Mouse (Mus musculus): ENCODE data around the gene Hecw2. TPM values are rescaled to one million over a fixed set of nuclear protein-coding genes. Genes with fewer than 3 reads are reported as not detected.

Hecw2 gene
- polyA plus RNA-seq, 1 experiment from 2014 or later, result 0.99 TPM

GRCm38 (mm10) chr1:53811919-53812318 lies 383.0 kb downstream of the Hecw2 start:
- no peak overlapping the region for H3K9ac ChIP-seq
- no peaks in the 10 kb centered on the region for H3K9me3 ChIP-seq (replicated peaks)
- H3K4me2 ChIP-seq, result no peak overlapping the region
- no peak for ATAC-seq
- no peaks in the 10 kb centered on the region for H3K4me1 ChIP-seq
- no peaks in the 10 kb centered on the region for H3K27me3 ChIP-seq (replicated peaks)
- 76% methylated on average over 4 of the region's 4 CpGs for WGBS (ENCODE audit: insufficient replicate concordance)
- H3K27ac ChIP-seq, result no peak overlapping the region
- H3K4me3 ChIP-seq, result no peak overlapping the region
- H3K36me3 ChIP-seq, result no peaks in the 10 kb centered on the region

GRCm38 (mm10) chr1:53808229-53808628 lies 386.7 kb downstream of the Hecw2 start:
- Histone ChIP-seq H3K4me2 (no peak overlapping the region), H3K27me3 (replicated peaks) (no peaks in the 10 kb centered on the region), H3K36me3 (no peaks in the 10 kb centered on the region), H3K27ac (no peak overlapping the region), H3K4me3 (no peak overlapping the region), H3K9ac (no peak overlapping the region), H3K9me3 (replicated peaks) (no peaks in the 10 kb centered on the region), H3K4me1 (no peaks in the 10 kb centered on the region)
- WGBS (ENCODE audit: insufficient replicate concordance), result 54% methylated on average over 2 of the region's 2 CpGs
- no peak for ATAC-seq

GRCm38 (mm10) chr1:53797811-53798210 lies 397.2 kb downstream of the Hecw2 start:
- H3K4me1 ChIP-seq, result peaks cover 10% of the 10 kb centered on the region
- WGBS (ENCODE audit: insufficient replicate concordance), result 29% methylated on average over 3 of the region's 3 CpGs
- H3K36me3 ChIP-seq, result no peaks in the 10 kb centered on the region
- H3K4me2 ChIP-seq, result no peak overlapping the region
- H3K27ac ChIP-seq, result no peak overlapping the region
- no peaks in the 10 kb centered on the region for H3K9me3 ChIP-seq (replicated peaks)
- no peak overlapping the region for H3K4me3 ChIP-seq
- no peak overlapping the region for H3K9ac ChIP-seq
- ATAC-seq, result no peak
- no peaks in the 10 kb centered on the region for H3K27me3 ChIP-seq (replicated peaks)

GRCm38 (mm10) chr1:53797074-53797473 lies 397.9 kb downstream of the Hecw2 start:
- no peaks in the 10 kb centered on the region for H3K36me3 ChIP-seq
- WGBS (ENCODE audit: insufficient replicate concordance), result 23% methylated on average over 5 of the region's 5 CpGs
- no peaks in the 10 kb centered on the region for H3K27me3 ChIP-seq (replicated peaks)
- no peak overlapping the region for H3K4me3 ChIP-seq
- no peak overlapping the region for H3K9ac ChIP-seq
- H3K27ac ChIP-seq, result no peak overlapping the region
- H3K9me3 ChIP-seq (replicated peaks), result no peaks in the 10 kb centered on the region
- H3K4me1 ChIP-seq, result peaks cover 10% of the 10 kb centered on the region
- no peak overlapping the region for H3K4me2 ChIP-seq
- no peak for ATAC-seq

GRCm38 (mm10) chr1:53796271-53796670 lies 398.7 kb downstream of the Hecw2 start:
- Histone ChIP-seq H3K27ac (no peak overlapping the region), H3K4me2 (no peak overlapping the region), H3K36me3 (no peaks in the 10 kb centered on the region), H3K27me3 (replicated peaks) (no peaks in the 10 kb centered on the region), H3K4me3 (no peak overlapping the region), H3K9ac (no peak overlapping the region), H3K4me1 (peaks cover 10% of the 10 kb centered on the region), H3K9me3 (replicated peaks) (no peaks in the 10 kb centered on the region)
- 85% methylated on average over 6 of the region's 6 CpGs for WGBS (ENCODE audit: insufficient replicate concordance)
- ATAC-seq, result no peak

- Histone ChIP-seq H3K4me3 (no peak overlapping the region), H3K4me1 (peaks cover 10% of the 10 kb centered on the region), H3K36me3 (no peaks in the 10 kb centered on the region), H3K27ac (no peak overlapping the region), H3K9me3 (replicated peaks) (no peaks in the 10 kb centered on the region), H3K27me3 (replicated peaks) (no peaks in the 10 kb centered on the region), H3K9ac (no peak overlapping the region), H3K4me2 (no peak overlapping the region)
- 72% methylated on average over 4 of the region's 4 CpGs for WGBS (ENCODE audit: insufficient replicate concordance)
- no peak for ATAC-seq
These were observed 399.4 kb downstream of the Hecw2 start for GRCm38 (mm10) chr1:53795591-53795990.

- no peak for ATAC-seq
- H3K4me3 ChIP-seq, result no peak overlapping the region
- no peaks in the 10 kb centered on the region for H3K27me3 ChIP-seq (replicated peaks)
- H3K9ac ChIP-seq, result no peak overlapping the region
- no peaks in the 10 kb centered on the region for H3K36me3 ChIP-seq
- H3K4me1 ChIP-seq, result peaks cover 10% of the 10 kb centered on the region
- H3K4me2 ChIP-seq, result no peak overlapping the region
- H3K9me3 ChIP-seq (replicated peaks), result no peaks in the 10 kb centered on the region
- 81% methylated on average over 5 of the region's 5 CpGs for WGBS (ENCODE audit: insufficient replicate concordance)
- H3K27ac ChIP-seq, result no peak overlapping the region
These were observed 399.9 kb downstream of the Hecw2 start for GRCm38 (mm10) chr1:53795081-53795480.

- Histone ChIP-seq H3K9me3 (replicated peaks) (no peaks in the 10 kb centered on the region), H3K9ac (no peak overlapping the region), H3K36me3 (no peaks in the 10 kb centered on the region), H3K4me1 (peaks cover 10% of the 10 kb centered on the region), H3K27me3 (replicated peaks) (no peaks in the 10 kb centered on the region), H3K4me2 (no peak overlapping the region), H3K4me3 (no peak overlapping the region), H3K27ac (no peak overlapping the region)
- ATAC-seq, result no peak
- 50% methylated on average over 2 of the region's 2 CpGs for WGBS (ENCODE audit: insufficient replicate concordance)
These were observed 400.7 kb downstream of the Hecw2 start for GRCm38 (mm10) chr1:53794279-53794678.

GRCm38 (mm10) chr1:53791343-53791742 lies 403.6 kb downstream of the Hecw2 start:
- H3K4me3 ChIP-seq, result no peak overlapping the region
- ATAC-seq, result no peak
- H3K9me3 ChIP-seq (replicated peaks), result no peaks in the 10 kb centered on the region
- no peak overlapping the region for H3K27ac ChIP-seq
- WGBS (ENCODE audit: insufficient replicate concordance), result 42% methylated on average over 2 of the region's 2 CpGs
- no peak overlapping the region for H3K9ac ChIP-seq
- no peaks in the 10 kb centered on the region for H3K36me3 ChIP-seq
- H3K4me2 ChIP-seq, result no peak overlapping the region
- no peaks in the 10 kb centered on the region for H3K4me1 ChIP-seq
- no peaks in the 10 kb centered on the region for H3K27me3 ChIP-seq (replicated peaks)

- H3K27me3 ChIP-seq (replicated peaks), result no peaks in the 10 kb centered on the region
- under 1% methylated on average over 77 of the region's 81 CpGs for WGBS (ENCODE audit: insufficient replicate concordance)
- peak within 1 kb of the TSS; percentile 71 for H3K4me2 ChIP-seq
- H3K9me3 ChIP-seq (replicated peaks), result no peaks in the 10 kb centered on the region
- peak; percentile 96 for ATAC-seq
- peaks cover 21% of the 10 kb centered on the region for H3K4me1 ChIP-seq
- peak within 1 kb of the TSS; percentile 95 for H3K27ac ChIP-seq
- H3K4me3 ChIP-seq, result peak within 1 kb of the TSS; percentile 93
- H3K36me3 ChIP-seq, result no peaks in the 10 kb centered on the region
- H3K9ac ChIP-seq, result peak within 1 kb of the TSS; percentile 98
These were observed 410.1 kb downstream of the Hecw2 start, which contains the start of gene Stk17b for GRCm38 (mm10) chr1:53784721-53785418. Stk17b (minus strand) TSS chr1:53785224.

- H3K27me3 ChIP-seq (replicated peaks), result no peaks in the 10 kb centered on the region
- peaks cover 21% of the 10 kb centered on the region for H3K4me1 ChIP-seq
- H3K27ac ChIP-seq, result peak overlapping the region; percentile 95
- H3K36me3 ChIP-seq, result no peaks in the 10 kb centered on the region
- H3K4me2 ChIP-seq, result peak overlapping the region; percentile 71
- peak overlapping the region; percentile 98 for H3K9ac ChIP-seq
- WGBS (ENCODE audit: insufficient replicate concordance), result under 1% methylated on average over 17 of the region's 17 CpGs
- H3K4me3 ChIP-seq, result peak overlapping the region; percentile 93
- no peaks in the 10 kb centered on the region for H3K9me3 ChIP-seq (replicated peaks)
- ATAC-seq, result peak; percentile 64
These were observed 410.7 kb downstream of the Hecw2 start for GRCm38 (mm10) chr1:53784291-53784720.

GRCm38 (mm10) chr1:53782956-53783355 lies 412.0 kb downstream of the Hecw2 start:
- Histone ChIP-seq H3K4me3 (no peak overlapping the region), H3K27me3 (replicated peaks) (no peaks in the 10 kb centered on the region), H3K36me3 (no peaks in the 10 kb centered on the region), H3K9ac (0 out of 2 replicates have a peak overlapping the region, but pooled peaks have one; percentile 10), H3K27ac (no peak overlapping the region), H3K4me1 (peaks cover 21% of the 10 kb centered on the region), H3K9me3 (replicated peaks) (no peaks in the 10 kb centered on the region), H3K4me2 (peak overlapping the region; percentile 37)
- WGBS (ENCODE audit: insufficient replicate concordance), result 76% methylated on average over 1 of the region's 1 CpGs
- ATAC-seq, result no peak

All from liver, embryonic 12.5 days (tissue).